Mouse (Mus musculus) cerebellum, adult 2 months (tissue): ENCODE results near the gene Snrpa1. TPM values are rescaled to one million over a fixed set of nuclear protein-coding genes. Genes with fewer than 3 reads are reported as not detected.
A peak's percentile ranks its signal among the peaks of the same experiment; 100 is the strongest.

ENCODE experiments used
- DNase-seq, 2 experiments: peaks; one replicate each; pipeline ENCODE4 v3.0.0; 2021
- H3K27ac ChIP-seq: fragments of 200-500 bp; 2 replicates; pipeline ENCODE4 v1.5.1; 2012; ENCODE audit warnings: low read length, control low read depth, inconsistent platforms; ENCODE audit not compliant: insufficient read depth
- H3K27me3 ChIP-seq: fragments of 200-500 bp; 2 replicates; pipeline ENCODE4 v1.6.1; 2012; ENCODE audit warnings: inconsistent platforms, mild to moderate bottlenecking, low read length, moderate library complexity; ENCODE audit not compliant: control insufficient read depth, insufficient read depth
- H3K4me1 ChIP-seq: fragments of 200-500 bp; 2 replicates; pipeline ENCODE4 v1.6.1; 2011; ENCODE audit warnings: low read length; ENCODE audit not compliant: control insufficient read depth, insufficient read depth
- H3K4me3 ChIP-seq: fragments of 200-500 bp; replicated peaks from 2 replicates; pipeline ENCODE3; 2011; ENCODE audit warnings: mild to moderate bottlenecking, low read depth, low read length, control low read depth; ENCODE audit not compliant: insufficient read depth
- CTCF ChIP-seq: fragments of 200-500 bp; IDR thresholded peaks from 2 replicates; pipeline ENCODE4 v1.5.1; 2011; ENCODE audit warnings: low read depth, mild to moderate bottlenecking, control low read depth, low read length, moderate library complexity, borderline replicate concordance; ENCODE audit not compliant: insufficient read depth
- POLR2A ChIP-seq: fragments of 200-500 bp; IDR thresholded peaks from 2 replicates; pipeline ENCODE4 v1.6.1; 2011; ENCODE audit warnings: low read length, control low read depth, borderline replicate concordance; ENCODE audit not compliant: insufficient read depth
- WGBS: fragments of 180-500 bp; shearing (Covaris S2); methylation state at CpG from one replicate; pipeline ENCODE4 v1.1.7; 2018; 5-methylcytosine and 5-hydroxymethylcytosine counted together
- polyA plus RNA-seq: library from polyadenylated mRNA; depleted of rRNA; stranded (reverse); fragments of >200 nt; gene quantifications from 2 replicates; pipeline ENCODE4 v1.2.3, GENCODE M21; 2012

Snrpa1 gene
- polyA plus RNA-seq, 1 experiment: 45.9 TPM

- H3K4me3 ChIP-seq: no peak overlapping the region
- no peak for DNase-seq
- WGBS: 86% methylated on average over 7 of the region's 7 CpGs
- H3K27me3 ChIP-seq: no peaks in the 10 kb centered on the region
- no peaks in the 10 kb centered on the region for H3K4me1 ChIP-seq
- TF ChIP-seq CTCF (no peak), POLR2A (no peak)
- no peak overlapping the region for H3K27ac ChIP-seq
These were observed 40.0 kb downstream of the Snrpa1 start for GRCm38 (mm10) chr7:66098803-66099202.

GRCm38 (mm10) chr7:66101866-66102265, 43.1 kb downstream of the Snrpa1 start:
- WGBS: 3% methylated on average over 4 of the region's 4 CpGs
- H3K27me3 ChIP-seq: no peaks in the 10 kb centered on the region
- no peaks in the 10 kb centered on the region for H3K4me1 ChIP-seq
- DNase-seq: peak in 1 of 2 experiments; percentile 41
- no peak overlapping the region for H3K27ac ChIP-seq
- TF ChIP-seq CTCF (peak; percentile 53; the same call in 1 of the 2 replicates), POLR2A (no peak)
- H3K4me3 ChIP-seq: no peak overlapping the region

- no peak overlapping the region for H3K4me3 ChIP-seq
- H3K27ac ChIP-seq: no peak overlapping the region
- no peaks in the 10 kb centered on the region for H3K27me3 ChIP-seq
- DNase-seq: no peak
- no peaks in the 10 kb centered on the region for H3K4me1 ChIP-seq
- 90% methylated on average over 5 of the region's 5 CpGs for WGBS
- TF ChIP-seq CTCF (no peak), POLR2A (no peak)
These were observed 45.7 kb downstream of the Snrpa1 start for GRCm38 (mm10) chr7:66104531-66104930.

- no peak for TF ChIP-seq CTCF
- TF ChIP-seq POLR2A: no peak
- no peaks in the 10 kb centered on the region; the same call in 1 of the 2 replicates for H3K4me1 ChIP-seq
- no peaks in the 10 kb centered on the region for H3K27me3 ChIP-seq
- no peak overlapping the region for H3K4me3 ChIP-seq
- 34% methylated on average over 4 of the region's 4 CpGs for WGBS
- DNase-seq: no peak
- no peak overlapping the region for H3K27ac ChIP-seq
These were observed 47.0 kb downstream of the Snrpa1 start for GRCm38 (mm10) chr7:66105771-66106170.

- Histone ChIP-seq H3K27me3 (no peaks in the 10 kb centered on the region), H3K4me3 (no peak overlapping the region), H3K27ac (no peak overlapping the region), H3K4me1 (no peaks in the 10 kb centered on the region; the same call in 1 of the 2 replicates)
- no peak for DNase-seq
- TF ChIP-seq POLR2A: no peak
- TF ChIP-seq CTCF: no peak
- WGBS: 42% methylated on average over 7 of the region's 7 CpGs
These were observed 47.8 kb downstream of the Snrpa1 start for GRCm38 (mm10) chr7:66106581-66107056.

GRCm38 (mm10) chr7:66107206-66107605, 48.4 kb downstream of the Snrpa1 start:
- Histone ChIP-seq H3K27me3 (no peaks in the 10 kb centered on the region), H3K4me3 (no peak overlapping the region), H3K4me1 (no peaks in the 10 kb centered on the region; the same call in 1 of the 2 replicates), H3K27ac (no peak overlapping the region)
- WGBS: 67% methylated on average over 11 of the region's 11 CpGs
- DNase-seq: no peak
- TF ChIP-seq POLR2A (no peak), CTCF (no peak)

- Histone ChIP-seq H3K27me3 (no peaks in the 10 kb centered on the region), H3K27ac (no peak overlapping the region), H3K4me3 (no peak overlapping the region), H3K4me1 (no peaks in the 10 kb centered on the region; the same call in 1 of the 2 replicates)
- no peak for TF ChIP-seq POLR2A
- peak; percentile 30; the same call in 1 of the 2 replicates for TF ChIP-seq CTCF
- 7% methylated on average over 7 of the region's 7 CpGs for WGBS
- peak in 1 of 2 experiments; percentile 29 for DNase-seq
These were observed 49.1 kb downstream of the Snrpa1 start for GRCm38 (mm10) chr7:66107930-66108329.

- no peaks in the 10 kb centered on the region for H3K27me3 ChIP-seq
- peak within 1 kb of the TSS; percentile 58 for H3K27ac ChIP-seq
- peak; percentile 87 to 92 for DNase-seq
- TF ChIP-seq POLR2A (no peak), CTCF (no peak)
- WGBS: 5% methylated on average over 111 of the region's 123 CpGs
- no peaks in the 10 kb centered on the region; the same call in 1 of the 2 replicates for H3K4me1 ChIP-seq
- peak within 1 kb of the TSS; percentile 70 for H3K4me3 ChIP-seq
These were observed 50.4 kb downstream of the Snrpa1 start, which contains the start of gene Chsy1 for GRCm38 (mm10) chr7:66108961-66109854. Chsy1 (plus strand) TSS chr7:66109515.
